Mouse (Mus musculus): Measurements from ENCODE around the gene Atat1. TPM values are rescaled to one million over a fixed set of nuclear protein-coding genes. Genes with fewer than 3 reads are reported as not detected.

Atat1 gene
- polyA plus RNA-seq, 1 experiment = not detected

- peak overlapping the region; percentile 65; the same call in 1 of the 2 replicates for H3K27ac ChIP-seq (ENCODE audit: insufficient read depth, low read depth, low read length)
- H3K4me3 ChIP-seq (ENCODE audit: insufficient read depth, low read depth, low read length) = peak overlapping the region; percentile 80
- WGBS = 14% methylated on average over 20 of the region's 20 CpGs
- TF ChIP-seq POLR2A (IDR thresholded peaks at IDR 0.05; ENCODE audit: insufficient read depth, low read depth, low read length) (no peak), CTCF (IDR thresholded peaks at IDR 0.05; ENCODE audit: insufficient read depth, low read depth, low read length) (no peak)
- peaks cover 12% of the 10 kb centered on the region for H3K4me1 ChIP-seq (ENCODE audit: control insufficient read depth, insufficient read depth, low read length)
Observed at GRCm38 (mm10) chr17:35909186-35909918, 523 bp downstream of the Atat1 start.

GRCm38 (mm10) chr17:35907609-35908008 lies 2.3 kb downstream of the Atat1 start:
- TF ChIP-seq POLR2A (IDR thresholded peaks at IDR 0.05; ENCODE audit: insufficient read depth, low read depth, low read length) (no peak), CTCF (IDR thresholded peaks at IDR 0.05; ENCODE audit: insufficient read depth, low read depth, low read length) (no peak)
- Histone ChIP-seq H3K4me1 (ENCODE audit: control insufficient read depth, insufficient read depth, low read length) (peaks cover 12% of the 10 kb centered on the region), H3K4me3 (ENCODE audit: insufficient read depth, low read depth, low read length) (no peak overlapping the region), H3K27ac (ENCODE audit: insufficient read depth, low read depth, low read length) (no peak overlapping the region)
- 65% methylated on average over 2 of the region's 2 CpGs for WGBS

- Histone ChIP-seq H3K4me3 (ENCODE audit: insufficient read depth, low read depth, low read length) (no peak overlapping the region), H3K27ac (ENCODE audit: insufficient read depth, low read depth, low read length) (no peak overlapping the region), H3K4me1 (ENCODE audit: control insufficient read depth, insufficient read depth, low read length) (peaks cover 12% of the 10 kb centered on the region)
- TF ChIP-seq CTCF (IDR thresholded peaks at IDR 0.05; ENCODE audit: insufficient read depth, low read depth, low read length) (no peak), POLR2A (IDR thresholded peaks at IDR 0.05; ENCODE audit: insufficient read depth, low read depth, low read length) (no peak)
- 90% methylated on average over 1 of the region's 1 CpGs for WGBS
Observed at GRCm38 (mm10) chr17:35905587-35905986, 4.3 kb downstream of the Atat1 start.

- no peak overlapping the region for H3K4me3 ChIP-seq (ENCODE audit: insufficient read depth, low read depth, low read length)
- peaks cover 5% of the 10 kb centered on the region; the same call in 1 of the 2 replicates for H3K4me1 ChIP-seq (ENCODE audit: control insufficient read depth, insufficient read depth, low read length)
- TF ChIP-seq CTCF (IDR thresholded peaks at IDR 0.05; ENCODE audit: insufficient read depth, low read depth, low read length) (no peak), POLR2A (IDR thresholded peaks at IDR 0.05; ENCODE audit: insufficient read depth, low read depth, low read length) (no peak)
- H3K27ac ChIP-seq (ENCODE audit: insufficient read depth, low read depth, low read length) = no peak overlapping the region
- 83% methylated on average over 4 of the region's 4 CpGs for WGBS
Observed at GRCm38 (mm10) chr17:35903992-35904355, 5.9 kb downstream of the Atat1 start.

- no peak overlapping the region for H3K4me3 ChIP-seq (ENCODE audit: insufficient read depth, low read depth, low read length)
- H3K27ac ChIP-seq (ENCODE audit: insufficient read depth, low read depth, low read length) = no peak overlapping the region
- TF ChIP-seq CTCF (IDR thresholded peaks at IDR 0.05; ENCODE audit: insufficient read depth, low read depth, low read length) (no peak), POLR2A (IDR thresholded peaks at IDR 0.05; ENCODE audit: insufficient read depth, low read depth, low read length) (no peak)
- WGBS = 80% methylated on average over 9 of the region's 9 CpGs
- peaks cover 2% of the 10 kb centered on the region; the same call in 1 of the 2 replicates for H3K4me1 ChIP-seq (ENCODE audit: control insufficient read depth, insufficient read depth, low read length)
Observed at GRCm38 (mm10) chr17:35903343-35903991, 6.4 kb downstream of the Atat1 start.

DNA sequence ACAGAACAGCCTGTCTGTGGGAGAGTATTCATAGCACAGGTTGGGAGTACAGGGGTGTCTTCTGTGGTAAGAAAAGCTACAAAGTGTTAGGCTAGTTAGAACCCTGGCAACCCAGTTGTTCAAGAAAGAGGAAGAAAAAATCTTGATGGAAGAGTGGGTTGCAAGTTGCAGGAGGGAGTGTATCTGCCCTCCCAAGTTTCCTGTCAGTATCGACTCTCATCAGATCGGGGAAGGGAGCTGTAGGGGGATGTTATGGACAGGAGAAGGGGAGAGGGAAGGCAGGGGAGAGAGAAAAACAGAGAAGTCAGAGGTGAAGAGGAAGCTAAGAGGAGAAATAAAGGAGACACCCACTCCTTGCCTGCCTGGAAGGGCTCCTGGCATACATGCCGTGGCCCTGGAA lies 9.2 kb downstream of the Atat1 start:
- Histone ChIP-seq H3K4me3 (ENCODE audit: insufficient read depth, low read depth, low read length) (no peak overlapping the region), H3K4me1 (ENCODE audit: control insufficient read depth, insufficient read depth, low read length) (peaks cover 10% of the 10 kb centered on the region), H3K27ac (ENCODE audit: insufficient read depth, low read depth, low read length) (no peak overlapping the region)
- TF ChIP-seq POLR2A (IDR thresholded peaks at IDR 0.05; ENCODE audit: insufficient read depth, low read depth, low read length) = no peak
- TF ChIP-seq CTCF (IDR thresholded peaks at IDR 0.05; ENCODE audit: insufficient read depth, low read depth, low read length) = no peak
- WGBS = 86% methylated on average over 3 of the region's 3 CpGs

DNA sequence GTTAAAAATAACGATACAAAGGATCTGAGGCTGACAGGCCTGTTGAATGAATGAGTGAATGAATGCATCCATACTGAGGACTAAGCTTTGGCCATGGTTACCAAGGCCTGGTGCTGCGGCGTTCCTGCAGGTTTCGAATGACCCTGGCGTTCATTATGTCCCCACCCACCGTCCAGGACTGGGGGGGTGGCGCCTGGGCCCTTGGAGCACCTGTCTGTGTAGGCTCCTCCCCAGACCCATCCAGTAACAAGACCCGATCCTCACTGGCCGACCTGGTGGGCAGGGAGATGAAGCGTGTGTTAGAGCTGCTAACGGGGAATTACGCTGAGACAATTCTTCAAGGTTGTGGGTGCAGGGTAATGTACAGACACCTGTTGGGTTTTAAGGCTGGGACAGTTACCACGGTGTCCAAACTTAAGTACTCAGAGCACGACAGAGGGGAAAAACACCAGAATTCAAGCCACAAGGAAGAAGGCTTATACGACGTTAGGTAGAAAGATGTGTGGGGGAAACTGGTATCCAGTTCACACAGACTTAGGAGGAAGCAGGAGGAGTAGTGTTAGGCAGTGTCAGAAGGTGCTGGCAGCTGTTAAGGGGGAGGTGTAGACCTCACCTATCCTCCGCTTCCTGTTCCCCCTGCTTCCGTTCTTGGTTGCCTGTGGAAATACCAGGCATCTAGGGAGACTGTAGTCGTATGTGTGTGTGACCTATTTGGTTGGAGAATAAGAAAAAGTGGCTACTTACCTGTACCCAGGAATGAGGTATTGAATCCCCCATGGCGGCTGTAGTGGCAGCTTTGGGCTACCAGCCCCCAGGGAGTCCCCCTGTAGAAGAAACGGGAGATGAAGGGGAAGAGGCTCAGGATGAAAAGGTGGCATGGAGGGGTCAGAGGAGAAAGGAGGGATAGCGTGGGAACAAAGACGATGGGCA lies 12.0 kb downstream of the Atat1 start:
- 37% methylated on average over 23 of the region's 23 CpGs for WGBS
- peaks cover 11% of the 10 kb centered on the region for H3K4me1 ChIP-seq (ENCODE audit: control insufficient read depth, insufficient read depth, low read length)
- no peak for TF ChIP-seq POLR2A (IDR thresholded peaks at IDR 0.05; ENCODE audit: insufficient read depth, low read depth, low read length)
- no peak for TF ChIP-seq CTCF (IDR thresholded peaks at IDR 0.05; ENCODE audit: insufficient read depth, low read depth, low read length)

DNA sequence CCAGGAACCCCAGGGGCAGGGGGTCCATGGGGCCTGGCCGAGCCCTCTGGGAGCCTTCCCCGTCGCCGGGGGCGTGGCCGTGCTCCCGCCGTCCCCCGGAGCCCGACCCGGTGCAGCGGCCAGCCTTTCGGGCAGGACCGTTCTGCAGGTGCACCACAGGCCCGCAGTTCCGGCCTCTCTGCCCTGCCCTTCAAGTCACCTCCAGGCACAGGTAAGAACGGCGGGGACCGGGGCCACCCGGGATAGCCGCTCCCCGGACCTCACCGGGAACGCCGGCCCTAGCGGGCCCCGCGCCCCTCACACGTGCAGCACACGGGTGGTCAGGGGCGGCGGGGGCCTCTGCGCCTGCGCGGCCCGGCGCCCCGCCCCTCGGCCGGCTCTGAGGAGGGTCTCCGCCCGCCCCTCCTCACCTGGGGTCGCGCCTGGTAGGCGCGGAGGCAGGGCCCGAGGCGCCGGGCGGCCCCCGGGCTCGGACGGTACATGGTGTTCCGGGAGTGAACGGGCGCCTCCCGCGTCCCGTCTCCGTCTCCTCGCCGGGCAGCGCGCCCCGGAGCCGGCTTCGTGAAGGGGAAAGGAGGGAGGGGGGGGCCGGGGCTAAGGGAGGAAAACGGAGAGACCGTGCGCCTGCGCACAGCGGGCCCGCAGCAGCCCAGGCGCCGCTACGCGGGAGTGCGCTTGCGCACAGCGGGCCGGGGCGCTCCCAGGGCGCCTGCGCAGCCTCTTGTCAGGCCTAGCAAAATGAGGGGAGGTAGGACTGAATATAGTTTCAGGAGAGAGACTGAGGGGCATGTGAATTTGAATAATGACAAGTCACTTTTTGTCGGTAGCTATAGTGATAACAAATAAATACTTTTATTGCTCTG lies 12.9 kb downstream of the Atat1 start, which contains the start of gene 2310061I04Rik:
Gene 2310061I04Rik (minus strand): TSS at position 651 of the 863 bp plus-strand sequence.
- peak within 1 kb of the TSS; percentile 95 for H3K4me3 ChIP-seq (ENCODE audit: insufficient read depth, low read depth, low read length)
- WGBS = under 1% methylated on average over 81 of the region's 86 CpGs
- peaks cover 11% of the 10 kb centered on the region for H3K4me1 ChIP-seq (ENCODE audit: control insufficient read depth, insufficient read depth, low read length)
- TF ChIP-seq POLR2A (IDR thresholded peaks at IDR 0.05; ENCODE audit: insufficient read depth, low read depth, low read length) (peak; percentile 67), CTCF (IDR thresholded peaks at IDR 0.05; ENCODE audit: insufficient read depth, low read depth, low read length) (0 out of 2 replicates have a peak, but pooled peaks have one; percentile 10)
- peak within 1 kb of the TSS; percentile 85 for H3K27ac ChIP-seq (ENCODE audit: insufficient read depth, low read depth, low read length)

More for the DNA sequence above, 12.0 kb downstream of the Atat1 start:
- Histone ChIP-seq H3K4me3 (ENCODE audit: insufficient read depth, low read depth, low read length) (peak overlapping the region; percentile 35), H3K27ac (ENCODE audit: insufficient read depth, low read depth, low read length) (peak overlapping the region; percentile 7)

Data from olfactory bulb, adult 2 months (tissue).